Mouse (Mus musculus) right cerebral cortex, postnatal 10 days (tissue): Measurements from ENCODE around the gene 2810408A11Rik.
"Not testable (repeated sequence)": the region's sequence is repeated elsewhere in the genome, so short reads cannot be mapped to it uniquely, and the experiment has no call there.

Source experiments
- DNase-seq, 2 experiments: peaks; one replicate each; pipeline ENCODE4 v3.0.0; 2021; ENCODE audit warnings: low spot score in 2 of 2

The 2810408A11Rik gene

GRCm38 (mm10) chr11:69880853-69881603, 19.8 kb downstream of the 2810408A11Rik start, which contains the start of gene Kctd11:
Gene Kctd11 (minus strand): TSS chr11:69881406.
- peak; percentile 76 to 77 for DNase-seq

- peak; percentile 61 to 69 for DNase-seq
These were observed 20.3 kb downstream of the 2810408A11Rik start for GRCm38 (mm10) chr11:69880506-69880852.

- no peak for DNase-seq
These were observed 21.1 kb downstream of the 2810408A11Rik start for GRCm38 (mm10) chr11:69879711-69880110.

- no peak for DNase-seq
These were observed 21.8 kb downstream of the 2810408A11Rik start for GRCm38 (mm10) chr11:69878952-69879351.

- no peak for DNase-seq
These were observed 22.4 kb downstream of the 2810408A11Rik start for GRCm38 (mm10) chr11:69878399-69878798.

GRCm38 (mm10) chr11:69877878-69878277, 22.9 kb downstream of the 2810408A11Rik start, which contains the start of gene Tmem95:
Gene Tmem95 (minus strand): TSS chr11:69878018.
- DNase-seq, result no peak

GRCm38 (mm10) chr11:69876867-69877266, 23.9 kb downstream of the 2810408A11Rik start:
- DNase-seq, result peak; percentile 79 to 87

GRCm38 (mm10) chr11:69876186-69876585, 24.6 kb downstream of the 2810408A11Rik start:
- no peak for DNase-seq

GRCm38 (mm10) chr11:69872451-69872850, 28.3 kb downstream of the 2810408A11Rik start:
- DNase-seq, result no peak

- DNase-seq, result no peak
These were observed 29.0 kb downstream of the 2810408A11Rik start for GRCm38 (mm10) chr11:69871822-69872221.

- no peak for DNase-seq
These were observed 30.3 kb downstream of the 2810408A11Rik start for GRCm38 (mm10) chr11:69870289-69871069.

GRCm38 (mm10) chr11:69867335-69867734, 33.5 kb downstream of the 2810408A11Rik start:
- no peak for DNase-seq

- DNase-seq, result no peak
These were observed 35.2 kb downstream of the 2810408A11Rik start for GRCm38 (mm10) chr11:69865561-69865960.

GRCm38 (mm10) chr11:69864138-69864860, 36.5 kb downstream of the 2810408A11Rik start:
- no peak for DNase-seq

GRCm38 (mm10) chr11:69863729-69864128, 37.1 kb downstream of the 2810408A11Rik start:
- DNase-seq, result not testable (repeated sequence)

GRCm38 (mm10) chr11:69858113-69858998, 42.4 kb downstream of the 2810408A11Rik start, which contains the start of gene Tnk1:
Gene Tnk1 (minus strand): TSS chr11:69858730.
- no peak for DNase-seq

- no peak for DNase-seq
These were observed 45.4 kb downstream of the 2810408A11Rik start for GRCm38 (mm10) chr11:69855347-69855746.

- no peak for DNase-seq
These were observed 46.1 kb downstream of the 2810408A11Rik start for GRCm38 (mm10) chr11:69854680-69855079.

GRCm38 (mm10) chr11:69853994-69854393, 46.8 kb downstream of the 2810408A11Rik start:
- DNase-seq, result no peak

GRCm38 (mm10) chr11:69850754-69851153, 50.0 kb downstream of the 2810408A11Rik start:
- DNase-seq, result no peak

- DNase-seq, result no peak
These were observed 50.9 kb downstream of the 2810408A11Rik start for GRCm38 (mm10) chr11:69849884-69850283.
